Mouse (Mus musculus): ENCODE data around the gene Zfy2.

- TF ChIP-seq USF1 (IDR thresholded peaks at IDR 0.05; ENCODE audit: low read depth) (no peak), CTCF (IDR thresholded peaks at IDR 0.05; ENCODE audit: control insufficient read depth, insufficient read depth, insufficient read length) (no peak), MAX (IDR thresholded peaks at IDR 0.05) (no peak), MYOG (IDR thresholded peaks at IDR 0.05; ENCODE audit: control insufficient read depth, extremely low read depth, insufficient read length) (no peak)
Observed at GRCm38 (mm10) chrY:2170309-2170708, at the start of gene Zfy2.

Data from C2C12 (cell line).